Mouse (Mus musculus): ENCODE results near the gene Zfp663. TPM values are rescaled to one million over a fixed set of nuclear protein-coding genes. Genes with fewer than 3 reads are reported as not detected.
A peak's percentile ranks its signal among the peaks of the same experiment; 100 is the strongest.

Zfp663 gene
- polyA plus RNA-seq, 1 experiment, result not detected

GRCm38 (mm10) chr2:165375478-165375877 is 6.9 kb upstream of the Zfp663 start:
- no peak overlapping the region for H3K27ac ChIP-seq (ENCODE audit: insufficient read depth, low read length)
- TF ChIP-seq CTCF (IDR thresholded peaks at IDR 0.05; ENCODE audit: borderline replicate concordance, insufficient read depth, low read length) (no peak), POLR2A (IDR thresholded peaks at IDR 0.05; ENCODE audit: low read depth, low read length) (no peak)
- no peaks in the 10 kb centered on the region for H3K4me1 ChIP-seq (ENCODE audit: control insufficient read depth, insufficient read depth, low read length)
- no peak overlapping the region for H3K4me3 ChIP-seq (ENCODE audit: insufficient read depth, low read length)

- H3K27ac ChIP-seq (ENCODE audit: insufficient read depth, low read length), result no peak overlapping the region
- TF ChIP-seq CTCF (IDR thresholded peaks at IDR 0.05; ENCODE audit: borderline replicate concordance, insufficient read depth, low read length) (no peak), POLR2A (IDR thresholded peaks at IDR 0.05; ENCODE audit: low read depth, low read length) (no peak)
- no peak overlapping the region for H3K4me3 ChIP-seq (ENCODE audit: insufficient read depth, low read length)
- no peaks in the 10 kb centered on the region for H3K4me1 ChIP-seq (ENCODE audit: control insufficient read depth, insufficient read depth, low read length)
These were observed 2.5 kb upstream of the Zfp663 start for GRCm38 (mm10) chr2:165371066-165371465.

- H3K4me3 ChIP-seq (ENCODE audit: insufficient read depth, low read length), result no peak overlapping the region
- H3K27ac ChIP-seq (ENCODE audit: insufficient read depth, low read length), result no peak overlapping the region
- H3K4me1 ChIP-seq (ENCODE audit: control insufficient read depth, insufficient read depth, low read length), result no peaks in the 10 kb centered on the region
- TF ChIP-seq CTCF (IDR thresholded peaks at IDR 0.05; ENCODE audit: borderline replicate concordance, insufficient read depth, low read length) (no peak), POLR2A (IDR thresholded peaks at IDR 0.05; ENCODE audit: low read depth, low read length) (no peak)
These were observed 1.8 kb upstream of the Zfp663 start for GRCm38 (mm10) chr2:165370348-165370747.

GRCm38 (mm10) chr2:165367868-165368439 is 575 bp downstream of the Zfp663 start:
- Histone ChIP-seq H3K4me1 (ENCODE audit: control insufficient read depth, insufficient read depth, low read length) (no peaks in the 10 kb centered on the region), H3K4me3 (ENCODE audit: insufficient read depth, low read length) (no peak overlapping the region)
- no peak for TF ChIP-seq CTCF (IDR thresholded peaks at IDR 0.05; ENCODE audit: borderline replicate concordance, insufficient read depth, low read length)
- TF ChIP-seq POLR2A (IDR thresholded peaks at IDR 0.05; ENCODE audit: low read depth, low read length), result no peak

GRCm38 (mm10) chr2:165367047-165367520 is 1.4 kb downstream of the Zfp663 start:
- TF ChIP-seq POLR2A (IDR thresholded peaks at IDR 0.05; ENCODE audit: low read depth, low read length) (no peak), CTCF (IDR thresholded peaks at IDR 0.05; ENCODE audit: borderline replicate concordance, insufficient read depth, low read length) (no peak)
- no peak overlapping the region for H3K4me3 ChIP-seq (ENCODE audit: insufficient read depth, low read length)
- H3K27ac ChIP-seq (ENCODE audit: insufficient read depth, low read length), result no peak overlapping the region
- no peaks in the 10 kb centered on the region for H3K4me1 ChIP-seq (ENCODE audit: control insufficient read depth, insufficient read depth, low read length)

More at GRCm38 (mm10) chr2:165367868-165368439, 575 bp downstream of the Zfp663 start:
- no peak overlapping the region for H3K27ac ChIP-seq (ENCODE audit: insufficient read depth, low read length)

GRCm38 (mm10) chr2:165364334-165365091 is 4.0 kb downstream of the Zfp663 start:
- TF ChIP-seq POLR2A (IDR thresholded peaks at IDR 0.05; ENCODE audit: low read depth, low read length) (no peak), CTCF (IDR thresholded peaks at IDR 0.05; ENCODE audit: borderline replicate concordance, insufficient read depth, low read length) (peak; percentile 81)
- H3K4me3 ChIP-seq (ENCODE audit: insufficient read depth, low read length), result no peak overlapping the region
- H3K4me1 ChIP-seq (ENCODE audit: control insufficient read depth, insufficient read depth, low read length), result no peaks in the 10 kb centered on the region
- no peak overlapping the region for H3K27ac ChIP-seq (ENCODE audit: insufficient read depth, low read length)

- no peaks in the 10 kb centered on the region for H3K4me1 ChIP-seq (ENCODE audit: control insufficient read depth, insufficient read depth, low read length)
- TF ChIP-seq POLR2A (IDR thresholded peaks at IDR 0.05; ENCODE audit: low read depth, low read length) (no peak), CTCF (IDR thresholded peaks at IDR 0.05; ENCODE audit: borderline replicate concordance, insufficient read depth, low read length) (no peak)
- H3K4me3 ChIP-seq (ENCODE audit: insufficient read depth, low read length), result no peak overlapping the region
- H3K27ac ChIP-seq (ENCODE audit: insufficient read depth, low read length), result no peak overlapping the region
These were observed 5.2 kb downstream of the Zfp663 start for GRCm38 (mm10) chr2:165363282-165363681.

- H3K27ac ChIP-seq (ENCODE audit: insufficient read depth, low read length), result no peak overlapping the region
- no peaks in the 10 kb centered on the region for H3K4me1 ChIP-seq (ENCODE audit: control insufficient read depth, insufficient read depth, low read length)
- TF ChIP-seq CTCF (IDR thresholded peaks at IDR 0.05; ENCODE audit: borderline replicate concordance, insufficient read depth, low read length), result peak; percentile 65; the same call in 1 of the 2 replicates
- TF ChIP-seq POLR2A (IDR thresholded peaks at IDR 0.05; ENCODE audit: low read depth, low read length), result no peak
These were observed 7.7 kb downstream of the Zfp663 start for GRCm38 (mm10) chr2:165360861-165361260.

GRCm38 (mm10) chr2:165351828-165352513 is 16.6 kb downstream of the Zfp663 start:
- no peak overlapping the region for H3K27ac ChIP-seq (ENCODE audit: insufficient read depth, low read length)

More at GRCm38 (mm10) chr2:165360861-165361260, 7.7 kb downstream of the Zfp663 start:
- H3K4me3 ChIP-seq (ENCODE audit: insufficient read depth, low read length), result no peak overlapping the region

More at GRCm38 (mm10) chr2:165351828-165352513, 16.6 kb downstream of the Zfp663 start:
- TF ChIP-seq POLR2A (IDR thresholded peaks at IDR 0.05; ENCODE audit: low read depth, low read length), result no peak
- TF ChIP-seq CTCF (IDR thresholded peaks at IDR 0.05; ENCODE audit: borderline replicate concordance, insufficient read depth, low read length), result no peak
- H3K4me1 ChIP-seq (ENCODE audit: control insufficient read depth, insufficient read depth, low read length), result no peaks in the 10 kb centered on the region
- H3K4me3 ChIP-seq (ENCODE audit: insufficient read depth, low read length), result no peak overlapping the region

Measured in embryonic fibroblast, embryonic 13.5 days (primary cell).